ENCODE assay signal across 19 mouse cellular contexts in the genomic region with DNA sequence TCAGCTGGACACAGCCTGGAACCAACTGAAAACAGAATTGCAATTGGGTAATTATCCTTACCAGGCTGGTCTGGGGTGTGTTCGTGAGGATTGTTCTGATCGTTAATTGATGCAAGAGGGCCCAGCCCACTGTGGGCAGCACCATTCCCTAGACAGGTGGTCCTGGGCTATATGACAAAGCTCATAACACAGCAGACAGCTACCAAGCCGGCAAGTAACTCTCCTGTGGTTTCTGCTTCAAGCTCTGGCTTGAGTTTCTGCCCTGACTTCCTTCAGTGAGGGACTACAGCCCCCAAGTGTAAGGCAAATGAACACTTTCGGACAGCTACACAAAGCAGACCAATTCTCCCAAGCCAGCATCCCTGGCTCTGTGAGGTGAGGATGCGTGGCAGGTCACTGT.
"Had no signal": no experiment of that assay in that cellular context is flagged by ENCODE, and none has a peak within 500 bp of the region (broad histone marks: within the 10 kb centered on the region; RNA-seq: fewer than 3 reads in every experiment).

No protein-coding gene starts in this region.

- H3K4me1 ChIP-seq: midbrain, embryonic 10.5 days; midbrain, embryonic 12.5 days had no signal

- H3K9ac ChIP-seq: lung, embryonic 14.5 days; midbrain, embryonic 12.5 days; neural tube, embryonic 13.5 days; neural tube, embryonic 15.5 days had no signal

- ATAC-seq: midbrain, embryonic 16.5 days had no signal

- H3K9me3 ChIP-seq: midbrain, embryonic 12.5 days; neural tube, embryonic 13.5 days; neural tube, embryonic 15.5 days had no signal

- H3K4me3 ChIP-seq: midbrain, embryonic 10.5 days; midbrain, embryonic 12.5 days; myocyte; neural tube, embryonic 13.5 days; neural tube, embryonic 15.5 days had no signal

- DNase-seq: lung, adult 18-20 months; lung, embryonic 14.5 days; lung, postnatal 10 days; lung, postnatal 4 days; midbrain, embryonic 14.5 days; retina, postnatal 1 day; right cerebral cortex, adult 18-20 months; right cerebral cortex, postnatal 25 days; right cerebral cortex, postnatal 4 days; spleen, adult 18-20 months; thymus, adult 18-20 months; thymus, postnatal 14 days; thymus, postnatal 36 days had no signal

- H3K4me2 ChIP-seq: lung, embryonic 14.5 days; midbrain, embryonic 12.5 days; neural tube, embryonic 13.5 days; neural tube, embryonic 15.5 days had no signal

- H3K27ac ChIP-seq: midbrain, embryonic 10.5 days; midbrain, embryonic 12.5 days; neural tube, embryonic 13.5 days; neural tube, embryonic 15.5 days had no signal

- H3K27me3 ChIP-seq: midbrain, embryonic 12.5 days; neural tube, embryonic 13.5 days; neural tube, embryonic 15.5 days had no signal
